Mouse (Mus musculus) CH12.LX (cell line): Measurements from ENCODE around the gene Gm20388. TPM values are rescaled to one million over a fixed set of nuclear protein-coding genes. Genes with fewer than 3 reads are reported as not detected.

Experiments used
- DNase-seq: peaks from one replicate; pipeline ENCODE4 v3.0.0-alpha.2; 2013; ENCODE audit errors: extremely low read depth
- H3K27ac ChIP-seq: 2 replicates; pipeline ENCODE4 v1.5.1; 2012; ENCODE audit warnings: low read depth, mild to moderate bottlenecking, control low read depth, moderate library complexity; ENCODE audit not compliant: insufficient read depth
- H3K27me3 ChIP-seq: replicated peaks from 2 replicates; pipeline ENCODE3; 2012; ENCODE audit warnings: inconsistent platforms
- H3K36me3 ChIP-seq, 2 experiments: replicated peaks in 1 of 2; 2 replicates each; pipeline versions ENCODE3 to v1.6.1; 2012; ENCODE audit warnings: inconsistent platforms in 1 of 2, low read length in 1 of 2, mild to moderate bottlenecking in 1 of 2, mixed read lengths in 1 of 2, moderate library complexity in 1 of 2; ENCODE audit not compliant: control insufficient read depth in 1 of 2, insufficient read depth in 1 of 2
- H3K4me1 ChIP-seq, 2 experiments: 2 replicates each; pipeline ENCODE4 v1.6.1; 2012; ENCODE audit warnings: inconsistent platforms in 1 of 2, moderate library complexity in 1 of 2; ENCODE audit not compliant: insufficient read depth in 2 of 2, control insufficient read depth in 1 of 2
- H3K4me2 ChIP-seq: 2 replicates; pipeline ENCODE4 v1.6.1; 2012; ENCODE audit warnings: low read depth, mild to moderate bottlenecking, control low read depth; ENCODE audit not compliant: poor library complexity, insufficient read depth, severe bottlenecking
- H3K4me3 ChIP-seq, 3 experiments: fragments of 150-350 bp in 1 of 3; sonication (generic) in 1 of 3; replicated peaks in 1 of 3; 2 replicates each; pipeline versions ENCODE3 to v1.5.1; 2011 to 2012; ENCODE audit warnings: low read depth in 2 of 3, low read length in 2 of 3, mild to moderate bottlenecking in 2 of 3, moderate library complexity in 2 of 3, control low read depth in 1 of 3, improper control_type of control experiment in 1 of 3, inconsistent platforms in 1 of 3, mixed read lengths in 1 of 3; ENCODE audit not compliant: poor library complexity in 1 of 3
- H3K79me2 ChIP-seq: replicated peaks from 2 replicates; pipeline ENCODE4 v1.6.1; 2012; ENCODE audit warnings: mild to moderate bottlenecking, moderate library complexity; ENCODE audit not compliant: control insufficient read depth, poor library complexity, insufficient read depth, severe bottlenecking; ENCODE audit errors: extremely low read depth
- H3K9ac ChIP-seq: 2 replicates; pipeline ENCODE4 v1.6.1; 2012; ENCODE audit warnings: low read depth, mild to moderate bottlenecking, control low read depth, moderate library complexity; ENCODE audit not compliant: insufficient read depth
- H3K9me3 ChIP-seq: replicated peaks from 2 replicates; pipeline ENCODE3; 2012; ENCODE audit warnings: low read length, inconsistent platforms, mixed read lengths
- BHLHE40 ChIP-seq: IDR thresholded peaks from 2 replicates; pipeline ENCODE4 v1.6.1; 2011; ENCODE audit warnings: mild to moderate bottlenecking, low read depth, low read length, improper control_type of control experiment
- CHD1 ChIP-seq: IDR thresholded peaks from 2 replicates; pipeline ENCODE4 v1.6.1; 2012; ENCODE audit warnings: low read depth, low read length, improper control_type of control experiment, inconsistent platforms
- EP300 ChIP-seq: IDR thresholded peaks from 2 replicates; pipeline ENCODE4 v1.6.1; 2011; ENCODE audit warnings: low read length, improper control_type of control experiment
- ETS1 ChIP-seq: conservative IDR thresholded peaks from 2 replicates; pipeline ENCODE4 v1.6.1; 2012; ENCODE audit warnings: low read depth, mild to moderate bottlenecking, inconsistent platforms, low read length, improper control_type of control experiment, moderate library complexity
- GABPA ChIP-seq: IDR thresholded peaks from 2 replicates; pipeline ENCODE4 v1.6.1; 2012; ENCODE audit warnings: low read depth, low read length, improper control_type of control experiment, inconsistent platforms; ENCODE audit not compliant: insufficient replicate concordance
- HCFC1 ChIP-seq: IDR thresholded peaks from 2 replicates; pipeline ENCODE4 v1.6.1; 2012; ENCODE audit warnings: low read depth, mild to moderate bottlenecking, inconsistent platforms, low read length, improper control_type of control experiment
- IRF4 ChIP-seq: IDR thresholded peaks from 2 replicates; pipeline ENCODE4 v1.6.1; 2014; ENCODE audit warnings: low read depth, mild to moderate bottlenecking, inconsistent platforms, low read length, improper control_type of control experiment
- JUN ChIP-seq: IDR thresholded peaks from 2 replicates; pipeline ENCODE4 v1.6.1; 2011; ENCODE audit warnings: low read depth, mild to moderate bottlenecking, low read length, improper control_type of control experiment, moderate library complexity; ENCODE audit not compliant: insufficient read depth
- MAX ChIP-seq: IDR thresholded peaks from 2 replicates; pipeline ENCODE4 v1.6.1; 2011; ENCODE audit warnings: low read length, improper control_type of control experiment
- MAZ ChIP-seq: IDR thresholded peaks from 2 replicates; pipeline ENCODE4 v1.6.1; 2012; ENCODE audit warnings: low read depth, mild to moderate bottlenecking, inconsistent platforms, low read length, improper control_type of control experiment, moderate library complexity
- MEF2A ChIP-seq: IDR thresholded peaks from 2 replicates; pipeline ENCODE4 v1.6.1; 2014; ENCODE audit warnings: low read depth, mild to moderate bottlenecking, inconsistent platforms, low read length, improper control_type of control experiment, borderline replicate concordance
- MXI1 ChIP-seq: IDR thresholded peaks from 2 replicates; pipeline ENCODE4 v1.6.1; 2011; ENCODE audit warnings: mild to moderate bottlenecking, low read depth, low read length, improper control_type of control experiment
- MYC ChIP-seq: IDR thresholded peaks from 2 replicates; pipeline ENCODE4 v1.6.1; 2011; ENCODE audit warnings: low read depth, mild to moderate bottlenecking, improper control_type of control experiment, low read length
- NELFE ChIP-seq: IDR thresholded peaks from 2 replicates; pipeline ENCODE4 v1.6.1; 2011; ENCODE audit warnings: low read depth, low read length, improper control_type of control experiment
- NRF1 ChIP-seq: IDR thresholded peaks from 2 replicates; pipeline ENCODE4 v1.6.1; 2014; ENCODE audit warnings: low read depth, mild to moderate bottlenecking, inconsistent platforms, low read length, improper control_type of control experiment, moderate library complexity
- PAX5 ChIP-seq: IDR thresholded peaks from 2 replicates; pipeline ENCODE4 v1.6.1; 2012; ENCODE audit warnings: low read length, inconsistent platforms, mixed read lengths
- POLR2A ChIP-seq: IDR thresholded peaks from 2 replicates; pipeline ENCODE4 v1.6.1; 2011; ENCODE audit warnings: low read depth, mild to moderate bottlenecking, improper control_type of control experiment, low read length
- POLR2AphosphoS2 ChIP-seq: IDR thresholded peaks from 2 replicates; pipeline ENCODE4 v1.6.1; 2011; ENCODE audit warnings: low read depth, low read length, improper control_type of control experiment
- SIN3A ChIP-seq: IDR thresholded peaks from 2 replicates; pipeline ENCODE4 v1.6.1; 2012; ENCODE audit warnings: low read length, improper control_type of control experiment, inconsistent platforms
- SMC3 ChIP-seq: IDR thresholded peaks from 2 replicates; pipeline ENCODE4 v1.6.1; 2011; ENCODE audit warnings: low read depth, low read length, improper control_type of control experiment
- TBP ChIP-seq: conservative IDR thresholded peaks from 2 replicates; pipeline ENCODE4 v1.6.1; 2011; ENCODE audit warnings: low read depth, low read length, improper control_type of control experiment
- TCF12 ChIP-seq: IDR thresholded peaks from 2 replicates; pipeline ENCODE4 v1.6.1; 2014; ENCODE audit warnings: low read depth, mild to moderate bottlenecking, inconsistent platforms, low read length, improper control_type of control experiment
- UBTF ChIP-seq: IDR thresholded peaks from 2 replicates; pipeline ENCODE4 v1.6.1; 2012; ENCODE audit warnings: low read depth, mild to moderate bottlenecking, inconsistent platforms, low read length, improper control_type of control experiment, moderate library complexity
- USF1 ChIP-seq: IDR thresholded peaks from 2 replicates; pipeline ENCODE4 v1.6.1; 2014; ENCODE audit warnings: low read depth, mild to moderate bottlenecking, inconsistent platforms, low read length, improper control_type of control experiment
- USF2 ChIP-seq: conservative IDR thresholded peaks from 2 replicates; pipeline ENCODE4 v1.6.1; 2011; ENCODE audit warnings: low read depth, low read length, improper control_type of control experiment
- ZKSCAN1 ChIP-seq: IDR thresholded peaks from 2 replicates; pipeline ENCODE4 v1.6.1; 2012; ENCODE audit warnings: low read depth, inconsistent platforms, low read length, improper control_type of control experiment, borderline replicate concordance
- ZMIZ1 ChIP-seq: IDR thresholded peaks from 2 replicates; pipeline ENCODE4 v1.6.1; 2012; ENCODE audit warnings: low read depth, mild to moderate bottlenecking, inconsistent platforms, low read length, improper control_type of control experiment
- ZNF384 ChIP-seq: IDR thresholded peaks from 2 replicates; pipeline ENCODE4 v1.6.1; 2012; ENCODE audit warnings: low read depth, low read length, improper control_type of control experiment, inconsistent platforms
- dilution Hi-C: fragments of 300-500 bp; cut with MboI; formaldehyde crosslinking; loops from 2 replicates; pipeline ENCODE4 v1.14.3; 2020; ENCODE audit warnings: low sequenced_read_pairs; ENCODE audit not compliant: extremely low pct_unique_long_range_greater_than_20kb, extremely low pct_ligation_motif_present
- in situ Hi-C: fragments of 300-500 bp; cut with MboI; formaldehyde crosslinking; loops from 3 replicates; pipeline ENCODE4 v1.14.3; 2019; ENCODE audit warnings: low sequenced_read_pairs, low pct_ligation_motif_present, low pct_unique_long_range_greater_than_20kb, mixed read lengths
- polyA plus RNA-seq: library from polyadenylated mRNA; unstranded; fragments of >175 nt; gene quantifications from 2 replicates; pipeline ENCODE4 v1.2.1, GENCODE M21; 2012; ENCODE audit warnings: low read depth; ENCODE audit not compliant: insufficient read length
- total RNA-seq, 2 experiments: library from RNA; depleted of rRNA; stranded (reverse); fragments of 300-350 nt in 1 of 2; fragments of >200 nt in 1 of 2; gene quantifications; 2 replicates each; pipeline ENCODE4 v1.2.3; 2012 to 2014

Gene Gm20388
- total and polyA plus RNA-seq, 3 experiments: 14.8 to 26.3 (median 22.2) TPM

- dilution Hi-C loops (no loop called here), in situ Hi-C loops (no loop called here)
- H3K4me1 ChIP-seq: peaks cover 15 to 37% of the 10 kb centered on the region in 2 experiments
- peak overlapping the region; percentile 76 to 91 (median 89) for H3K4me3 ChIP-seq
- H3K79me2 ChIP-seq: peaks cover 17% of the 10 kb centered on the region
- peak overlapping the region; percentile 70 for H3K9ac ChIP-seq
- H3K9me3 ChIP-seq: no peaks in the 10 kb centered on the region
- H3K27me3 ChIP-seq: no peaks in the 10 kb centered on the region
- no peak for DNase-seq
- no peak; the same call in 1 of the 2 replicates for TF ChIP-seq MXI1
- TF ChIP-seq EP300: no peak
- TF ChIP-seq SIN3A: peak; percentile 21
- no peak for TF ChIP-seq MAX
- peak overlapping the region; percentile 55 for H3K4me2 ChIP-seq
- H3K27ac ChIP-seq: peak overlapping the region; percentile 29
- peaks cover 27 to 70% of the 10 kb centered on the region in 2 experiments for H3K36me3 ChIP-seq
These were observed 2665.3 kb downstream of the Gm20388 start for GRCm38 (mm10) chr8:122575735-122576647.

GRCm38 (mm10) chr8:122576648-122577022 lies 2666.0 kb downstream of the Gm20388 start, which contains the start of gene Aprt:
Aprt (minus strand) TSS chr8:122576909.
- H3K9me3 ChIP-seq: no peaks in the 10 kb centered on the region
- in situ Hi-C loops: no loop called here
- DNase-seq: peak; percentile 97
- H3K4me1 ChIP-seq: peaks cover 16 to 37% of the 10 kb centered on the region in 2 experiments
- peaks cover 20 to 68% of the 10 kb centered on the region in 2 experiments for H3K36me3 ChIP-seq
- TF ChIP-seq MXI1 (peak; percentile 93), NELFE (peak; percentile 82), GABPA (no peak), POLR2A (peak; percentile 89), CHD1 (no peak), ZNF384 (no peak), MAX (peak; percentile 87; the same call in 1 of the 2 replicates), MYC (peak; percentile 92), JUN (no peak), MEF2A (peak; percentile 52; the same call in 1 of the 2 replicates), PAX5 (no peak), USF2 (no peak), MAZ (0 out of 2 replicates have a peak, but pooled peaks have one; percentile 44), POLR2AphosphoS2 (peak; percentile 88; the same call in 1 of the 2 replicates), BHLHE40 (peak; percentile 86), SIN3A (peak; percentile 60), ZKSCAN1 (no peak), ETS1 (0 out of 2 replicates have a peak, but pooled peaks have one; percentile 16), IRF4 (peak; percentile 23; the same call in 1 of the 2 replicates), ZMIZ1 (peak; percentile 85), TCF12 (peak; percentile 57; the same call in 1 of the 2 replicates), TBP (0 out of 2 replicates have a peak, but pooled peaks have one; percentile 43), HCFC1 (peak; percentile 55), UBTF (no peak), SMC3 (0 out of 2 replicates have a peak, but pooled peaks have one; percentile 1), USF1 (no peak), NRF1 (peak; percentile 80)
- H3K79me2 ChIP-seq: peaks cover 17% of the 10 kb centered on the region
- peak within 1 kb of the TSS; percentile 76 to 91 (median 89) for H3K4me3 ChIP-seq
- H3K4me2 ChIP-seq: peak within 1 kb of the TSS; percentile 55
- dilution Hi-C loops: no loop called here
- no peaks in the 10 kb centered on the region for H3K27me3 ChIP-seq
- H3K27ac ChIP-seq: peak within 1 kb of the TSS; percentile 29
- peak within 1 kb of the TSS; percentile 70 for H3K9ac ChIP-seq
